Mouse (Mus musculus) left cerebral cortex, postnatal 4 days (tissue): Measurements from ENCODE around the gene Olfr623. TPM values are rescaled to one million over a fixed set of nuclear protein-coding genes. Genes with fewer than 3 reads are reported as not detected.

Experiments used
- DNase-seq: peaks from one replicate; pipeline ENCODE4 v3.0.0-alpha.2; 2022
- intact Hi-C: fragments of 180-260 bp; cut with DNase I; formaldehyde crosslinking; loops from one replicate; pipeline ENCODE4 v1.15.1; 2025
- total RNA-seq, 2 experiments: library from RNA; stranded (reverse); gene quantifications; 2 replicates each; pipeline ENCODE4 v1.2.3; 2021

The Olfr623 gene
- total RNA-seq, result not detected

- no peak for DNase-seq
- intact Hi-C loops, result no loop called here
Measured at GRCm38 (mm10) chr7:103663598-103663997, at the start of gene Olfr623. TSS of gene Olfr623 (minus strand) at chr7:103663698.

- intact Hi-C loops, result no loop called here
- no peak for DNase-seq
Measured at GRCm38 (mm10) chr7:103712024-103712423, 48.5 kb upstream of the Olfr623 start.

DNA sequence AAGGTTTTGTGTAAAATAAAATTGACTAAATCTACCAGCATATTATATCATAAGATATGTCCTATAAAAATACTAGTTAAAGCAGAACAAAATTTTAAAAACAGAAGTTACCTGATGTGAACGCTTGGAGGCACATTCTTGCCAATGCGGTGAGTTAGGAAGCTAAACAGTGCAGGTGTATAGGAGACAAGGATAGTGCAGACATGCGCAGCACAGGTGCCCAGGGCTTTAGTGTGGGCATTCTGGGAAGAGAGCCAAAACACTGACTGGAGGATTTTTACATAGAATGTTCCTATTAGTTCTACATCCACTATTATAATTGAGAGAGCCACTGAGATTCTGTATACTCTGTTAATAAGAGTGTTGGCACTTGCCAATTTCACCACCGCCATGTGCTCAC, 36.0 kb upstream of the Olfr623 start:
- no peak for DNase-seq
- intact Hi-C loops, result no loop called here

DNA sequence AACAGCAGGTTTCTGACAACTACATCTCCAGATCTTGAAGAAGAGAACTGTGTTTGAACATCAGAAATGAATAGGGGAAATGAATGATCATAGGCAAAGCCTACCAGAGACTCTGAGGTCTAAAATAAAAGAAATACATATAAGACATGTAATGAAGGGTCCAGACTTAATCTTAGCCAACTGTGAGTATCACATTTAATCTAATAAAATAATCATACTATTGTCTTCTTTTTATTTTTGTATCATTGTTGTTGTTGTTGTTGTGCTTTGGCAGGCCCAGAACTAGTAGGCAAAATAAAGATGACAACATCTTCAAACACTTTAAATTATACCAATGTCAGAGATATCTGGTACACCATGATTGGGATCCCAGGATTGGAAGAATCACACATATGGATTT, 18.9 kb upstream of the Olfr623 start, which contains the start of gene Olfr625-ps1:
Gene Olfr625-ps1 (plus strand): TSS at position 301 of the 400 bp plus-strand sequence.
- DNase-seq, result no peak
- intact Hi-C loops, result no loop called here

DNA sequence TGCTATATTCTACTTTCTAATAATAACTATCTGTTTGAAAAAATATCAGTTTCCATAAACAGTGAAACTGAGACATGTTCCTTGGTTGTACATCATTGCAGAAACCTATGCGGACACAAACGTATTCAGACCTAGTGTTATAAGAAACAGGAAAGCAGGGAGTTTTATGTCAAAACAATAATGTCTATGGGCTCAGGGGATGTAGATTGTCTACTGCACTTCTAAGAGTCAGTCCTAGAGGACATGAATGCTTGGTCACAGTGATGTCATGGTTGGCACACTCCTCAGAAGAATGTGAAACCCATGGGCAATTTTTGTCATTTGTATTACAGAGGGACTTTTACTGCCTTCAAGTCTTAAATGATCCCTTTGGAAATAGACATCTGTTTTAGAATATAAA, 7.6 kb upstream of the Olfr623 start, which contains the start of gene Olfr624:
Gene Olfr624 (minus strand): TSS at position 101 of the 400 bp plus-strand sequence.
- no peak for DNase-seq

GRCm38 (mm10) chr7:103644070-103644469, 19.4 kb downstream of the Olfr623 start:
- DNase-seq, result no peak
- intact Hi-C loops, result no loop called here

More for the DNA sequence above, 7.6 kb upstream of the Olfr623 start, which contains the start of gene Olfr624:
- intact Hi-C loops, result no loop called here

DNA sequence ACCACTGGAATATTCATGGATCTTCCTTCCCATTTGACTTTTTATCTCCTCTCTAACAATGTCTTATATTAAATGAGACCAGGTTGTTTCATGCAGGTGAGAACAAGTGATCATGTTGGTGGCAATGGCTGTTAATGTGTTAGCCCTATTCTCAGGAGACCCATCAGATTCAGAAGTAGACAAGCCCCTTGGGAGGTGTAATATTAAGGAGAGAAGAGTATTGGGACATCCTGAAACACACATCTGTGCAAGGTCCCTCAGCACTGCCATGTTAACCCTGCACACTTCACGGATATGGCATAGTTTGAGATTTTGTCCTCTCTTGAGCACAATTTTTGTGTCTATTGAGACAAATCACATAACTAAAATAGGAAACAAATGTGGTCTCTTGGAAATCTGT, 20.9 kb downstream of the Olfr623 start, which contains the start of gene Olfr622:
Gene Olfr622 (minus strand): TSS at position 101 of the 400 bp plus-strand sequence.
- no peak for DNase-seq
- intact Hi-C loops, result no loop called here

- no peak for DNase-seq
- intact Hi-C loops, result no loop called here
Measured at GRCm38 (mm10) chr7:103636795-103637194, 26.7 kb downstream of the Olfr623 start.

DNA sequence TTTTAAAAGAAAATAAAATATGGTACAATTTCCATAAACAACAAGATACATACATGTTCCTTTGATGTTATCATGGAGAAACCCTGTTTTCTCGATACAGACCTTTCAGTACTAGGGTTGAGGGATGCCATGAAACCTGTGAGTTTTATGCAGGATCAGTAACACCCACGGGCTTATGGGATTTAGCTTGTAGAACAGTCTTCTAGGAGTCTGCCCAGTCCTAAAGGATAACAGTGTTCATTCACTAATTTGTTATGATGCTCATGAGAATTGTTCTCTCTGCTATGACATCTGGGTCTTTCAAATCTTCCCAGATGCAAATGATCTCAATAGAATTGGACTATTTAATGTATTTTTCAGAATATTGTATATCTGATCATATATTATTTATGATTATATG, 51.1 kb downstream of the Olfr623 start, which contains the start of gene Olfr620:
Gene Olfr620 (minus strand): TSS at position 101 of the 400 bp plus-strand sequence.
- intact Hi-C loops, result no loop called here
- DNase-seq, result no peak

Other genes starting within 250 kb of the Olfr623 start
- not detected for gene Usp17lc, start 248.6 kb downstream of the Olfr623 start, total RNA-seq
- gene Olfr605, start 218.3 kb downstream of the Olfr623 start, total RNA-seq, result not detected
- gene Olfr606, start 214.7 kb downstream of the Olfr623 start, total RNA-seq, result not detected
- gene Olfr607, start 199.5 kb downstream of the Olfr623 start, total RNA-seq, result not detected
- not detected for gene Olfr608, start 193.8 kb downstream of the Olfr623 start, total RNA-seq
- not detected for gene Olfr609, start 165.6 kb downstream of the Olfr623 start, total RNA-seq
- not detected for gene Olfr610, start 151.6 kb downstream of the Olfr623 start, total RNA-seq
- gene Olfr611, start 142.9 kb downstream of the Olfr623 start, total RNA-seq, result not detected
- not detected for gene Olfr612, start 121.0 kb downstream of the Olfr623 start, total RNA-seq
- gene Olfr613, start 115.6 kb downstream of the Olfr623 start, total RNA-seq, result not detected
- gene Olfr615, start 107.6 kb downstream of the Olfr623 start, total RNA-seq, result not detected
- gene Olfr616, start 94.6 kb downstream of the Olfr623 start, total RNA-seq, result not detected
- not detected for gene Olfr617, start 90.6 kb downstream of the Olfr623 start, total RNA-seq
- not detected for gene Olfr618, start 73.6 kb downstream of the Olfr623 start, total RNA-seq
- gene Olfr619, start 63.1 kb downstream of the Olfr623 start, total RNA-seq, result not detected
- not detected for gene Olfr620, start 51.2 kb downstream of the Olfr623 start, total RNA-seq
- not detected for gene Olfr622, start 21.0 kb downstream of the Olfr623 start, total RNA-seq
- under 1 TPM in 1 of 2 experiments, not detected in 1; 0.08 TPM for gene Olfr624, start 7.5 kb upstream of the Olfr623 start, total RNA-seq
- not detected for gene Olfr625-ps1, start 19.0 kb upstream of the Olfr623 start, total RNA-seq
- gene Olfr243, start 51.0 kb upstream of the Olfr623 start, total RNA-seq, result not detected
- not detected for gene Olfr628, start 66.7 kb upstream of the Olfr623 start, total RNA-seq
- not detected for gene Olfr629, start 81.2 kb upstream of the Olfr623 start, total RNA-seq
- gene Olfr630, start 93.6 kb upstream of the Olfr623 start, total RNA-seq, result not detected
- not detected for gene Olfr69, start 107.9 kb upstream of the Olfr623 start, total RNA-seq
- not detected for gene Olfr68, start 116.0 kb upstream of the Olfr623 start, total RNA-seq
- gene Olfr67, start 128.1 kb upstream of the Olfr623 start, total RNA-seq, result not detected
- gene Hbb-bt, start 150.3 kb upstream of the Olfr623 start, total RNA-seq, result 10 to 100 TPM in 1 of 2 experiments, 1 to 10 TPM in 1; 8.8 to 20.4 TPM
- 100 to 1,000 TPM in 1 of 2 experiments, 10 to 100 TPM in 1; 41.0 to 135 TPM for gene Hbb-bs, start 164.4 kb upstream of the Olfr623 start, total RNA-seq
- not detected for gene Hbb-bh2, start 176.8 kb upstream of the Olfr623 start, total RNA-seq
- not detected for gene Hbb-bh1, start 179.5 kb upstream of the Olfr623 start, total RNA-seq
- not detected for gene Hbb-y, start 189.5 kb upstream of the Olfr623 start, total RNA-seq
- not detected for gene Olfr66, start 222.6 kb upstream of the Olfr623 start, total RNA-seq
- not detected for gene Olfr64, start 230.8 kb upstream of the Olfr623 start, total RNA-seq
- gene Olfr65, start 239.8 kb upstream of the Olfr623 start, total RNA-seq, result not detected